Mouse (Mus musculus) liver, embryonic 13.5 days (tissue): ENCODE measurements around the gene Klhl32. TPM values are rescaled to one million over a fixed set of nuclear protein-coding genes. Genes with fewer than 3 reads are reported as not detected.
"Not testable (repeated sequence)": the region's sequence is repeated elsewhere in the genome, so short reads cannot be mapped to it uniquely, and the experiment has no call there.

Experiments
- ATAC-seq: fragments of 200-750 bp; cut with Nextera tagmentation; 2 replicates; pipeline ENCODE4 v1.8.0; 2017; ENCODE audit warnings: low read depth, mild to moderate bottlenecking, moderate number of reproducible peaks, moderate library complexity
- DNase-seq: peaks from one replicate; pipeline ENCODE4 v3.0.0; 2022
- H3K27ac ChIP-seq: fragments of 300-500 bp; sonication (generic); 2 replicates; pipeline ENCODE4 v1.5.1; 2015; ENCODE audit warnings: moderate library complexity, mild to moderate bottlenecking, inconsistent platforms
- H3K27me3 ChIP-seq: fragments of 300-500 bp; sonication (generic); 2 replicates; pipeline ENCODE4 v1.6.1; 2015; ENCODE audit warnings: mild to moderate bottlenecking, inconsistent platforms
- H3K36me3 ChIP-seq: fragments of 300-500 bp; sonication (generic); 2 replicates; pipeline ENCODE4 v1.6.1; 2015; ENCODE audit warnings: mild to moderate bottlenecking, inconsistent platforms
- H3K4me1 ChIP-seq: fragments of 300-500 bp; sonication (generic); replicated peaks from 2 replicates; pipeline ENCODE4 v1.6.1; 2015; ENCODE audit warnings: inconsistent platforms
- H3K4me2 ChIP-seq: fragments of 300-500 bp; sonication (generic); 2 replicates; pipeline ENCODE4 v1.6.1; 2015; ENCODE audit warnings: inconsistent platforms, mild to moderate bottlenecking, moderate library complexity
- H3K4me3 ChIP-seq: fragments of 300-500 bp; sonication (generic); replicated peaks from 2 replicates; pipeline ENCODE4 v1.5.1; 2015; ENCODE audit warnings: mild to moderate bottlenecking, inconsistent platforms
- H3K9ac ChIP-seq: fragments of 300-500 bp; sonication (generic); 2 replicates; pipeline ENCODE4 v1.6.1; 2015; ENCODE audit warnings: mild to moderate bottlenecking, inconsistent platforms
- H3K9me3 ChIP-seq: fragments of 300-500 bp; sonication (generic); replicated peaks from 2 replicates; pipeline ENCODE4 v1.6.1; 2016; ENCODE audit warnings: inconsistent platforms
- WGBS: fragments of 180-500 bp; shearing (Covaris S2); methylation state at CpG from one replicate; pipeline ENCODE4 v1.1.7; 2015; ENCODE audit not compliant: insufficient replicate concordance; 5-methylcytosine and 5-hydroxymethylcytosine counted together
- polyA plus RNA-seq: library from polyadenylated mRNA; unstranded; fragments of >200 nt; fragmentation: Nextera tagmentation; extraction: Ambion mirVana; gene quantifications from 2 replicates; pipeline ENCODE4 v1.2.1, GENCODE M21; 2015

The Klhl32 gene
- polyA plus RNA-seq, 1 experiment from 2014 or later = 0.13 TPM

GRCm38 (mm10) chr4:24737080-24737479, 113.8 kb downstream of the Klhl32 start:
- WGBS = 71% methylated on average over 6 of the region's 6 CpGs
- H3K9me3 ChIP-seq = no peaks in the 10 kb centered on the region
- ATAC-seq (no peak), DNase-seq (no peak)
- no peak overlapping the region for H3K9ac ChIP-seq
- H3K4me2 ChIP-seq = no peak overlapping the region
- H3K36me3 ChIP-seq = no peaks in the 10 kb centered on the region
- no peaks in the 10 kb centered on the region for H3K27me3 ChIP-seq
- no peaks in the 10 kb centered on the region for H3K4me1 ChIP-seq
- H3K4me3 ChIP-seq = no peak overlapping the region
- no peak overlapping the region for H3K27ac ChIP-seq

- Histone ChIP-seq H3K36me3 (no peaks in the 10 kb centered on the region), H3K27me3 (no peaks in the 10 kb centered on the region), H3K4me3 (no peak overlapping the region), H3K9ac (no peak overlapping the region), H3K27ac (no peak overlapping the region), H3K4me2 (no peak overlapping the region), H3K4me1 (no peaks in the 10 kb centered on the region), H3K9me3 (no peaks in the 10 kb centered on the region)
- WGBS = 22% methylated on average over 3 of the region's 3 CpGs
- DNase-seq = no peak
- ATAC-seq = no peak
Observed at GRCm38 (mm10) chr4:24720834-24721233, 130.1 kb downstream of the Klhl32 start.

GRCm38 (mm10) chr4:24715559-24715958, 135.4 kb downstream of the Klhl32 start:
- no peak for ATAC-seq
- H3K9ac ChIP-seq = no peak overlapping the region
- no peaks in the 10 kb centered on the region for H3K27me3 ChIP-seq
- no peak for DNase-seq
- H3K9me3 ChIP-seq = no peaks in the 10 kb centered on the region
- no peaks in the 10 kb centered on the region for H3K36me3 ChIP-seq
- H3K4me2 ChIP-seq = no peak overlapping the region
- no peak overlapping the region for H3K4me3 ChIP-seq
- 59% methylated on average over 4 of the region's 4 CpGs for WGBS
- no peak overlapping the region for H3K27ac ChIP-seq
- no peaks in the 10 kb centered on the region for H3K4me1 ChIP-seq

- H3K27me3 ChIP-seq = no peaks in the 10 kb centered on the region
- no peak overlapping the region for H3K4me3 ChIP-seq
- H3K9me3 ChIP-seq = no peaks in the 10 kb centered on the region
- DNase-seq (no peak), ATAC-seq (no peak)
- H3K4me1 ChIP-seq = no peaks in the 10 kb centered on the region
- H3K27ac ChIP-seq = no peak overlapping the region
- 66% methylated on average over 10 of the region's 10 CpGs for WGBS
- H3K36me3 ChIP-seq = no peaks in the 10 kb centered on the region
- no peak overlapping the region for H3K4me2 ChIP-seq
- no peak overlapping the region for H3K9ac ChIP-seq
Observed at GRCm38 (mm10) chr4:24714367-24714766, 136.6 kb downstream of the Klhl32 start.

GRCm38 (mm10) chr4:24698528-24699117, 152.3 kb downstream of the Klhl32 start:
- H3K36me3 ChIP-seq = no peaks in the 10 kb centered on the region
- 63% methylated on average over 7 of the region's 7 CpGs for WGBS
- no peaks in the 10 kb centered on the region for H3K4me1 ChIP-seq
- no peak for ATAC-seq
- no peaks in the 10 kb centered on the region for H3K27me3 ChIP-seq
- H3K4me3 ChIP-seq = no peak overlapping the region
- no peak for DNase-seq
- no peaks in the 10 kb centered on the region for H3K9me3 ChIP-seq
- H3K9ac ChIP-seq = no peak overlapping the region
- no peak overlapping the region for H3K4me2 ChIP-seq
- no peak overlapping the region for H3K27ac ChIP-seq

GRCm38 (mm10) chr4:24680080-24680479, 170.8 kb downstream of the Klhl32 start:
- WGBS = 67% methylated on average over 2 of the region's 2 CpGs
- no peak for DNase-seq

GRCm38 (mm10) chr4:24670007-24670406, 180.9 kb downstream of the Klhl32 start:
- no peaks in the 10 kb centered on the region for H3K27me3 ChIP-seq
- H3K9ac ChIP-seq = no peak overlapping the region
- DNase-seq = no peak
- H3K4me2 ChIP-seq = no peak overlapping the region
- no peaks in the 10 kb centered on the region for H3K9me3 ChIP-seq
- H3K36me3 ChIP-seq = no peaks in the 10 kb centered on the region
- H3K4me1 ChIP-seq = no peaks in the 10 kb centered on the region
- 77% methylated on average over 10 of the region's 10 CpGs for WGBS
- H3K27ac ChIP-seq = no peak overlapping the region
- ATAC-seq = no peak
- no peak overlapping the region for H3K4me3 ChIP-seq

More at GRCm38 (mm10) chr4:24680080-24680479, 170.8 kb downstream of the Klhl32 start:
- Histone ChIP-seq H3K27ac (no peak overlapping the region), H3K27me3 (no peaks in the 10 kb centered on the region), H3K9ac (no peak overlapping the region), H3K4me2 (no peak overlapping the region), H3K9me3 (no peaks in the 10 kb centered on the region), H3K4me1 (no peaks in the 10 kb centered on the region), H3K36me3 (no peaks in the 10 kb centered on the region), H3K4me3 (no peak overlapping the region)
- ATAC-seq = no peak

GRCm38 (mm10) chr4:24659218-24659617, 191.7 kb downstream of the Klhl32 start:
- no peak overlapping the region for H3K27ac ChIP-seq
- 79% methylated on average over 6 of the region's 6 CpGs for WGBS
- no peak for DNase-seq
- no peaks in the 10 kb centered on the region for H3K27me3 ChIP-seq
- no peaks in the 10 kb centered on the region for H3K9me3 ChIP-seq
- no peak for ATAC-seq
- H3K36me3 ChIP-seq = no peaks in the 10 kb centered on the region
- no peaks in the 10 kb centered on the region for H3K4me1 ChIP-seq
- H3K4me2 ChIP-seq = no peak overlapping the region
- no peak overlapping the region for H3K9ac ChIP-seq
- no peak overlapping the region for H3K4me3 ChIP-seq

GRCm38 (mm10) chr4:24644735-24645134, 206.2 kb downstream of the Klhl32 start:
- Histone ChIP-seq H3K9ac (peak overlapping the region; percentile 64), H3K4me2 (peak overlapping the region; percentile 46), H3K27ac (peak overlapping the region; percentile 85), H3K4me3 (peak overlapping the region; percentile 51)
- not testable (repeated sequence) for H3K9me3 ChIP-seq, H3K4me1 ChIP-seq, H3K36me3 ChIP-seq, H3K27me3 ChIP-seq
- 34% methylated on average over 7 of the region's 8 CpGs for WGBS
- peak; percentile 100 for ATAC-seq
- peak; percentile 28 for DNase-seq

GRCm38 (mm10) chr4:24642306-24642705, 208.6 kb downstream of the Klhl32 start:
- H3K9ac ChIP-seq = no peak overlapping the region
- H3K27me3 ChIP-seq = no peaks in the 10 kb centered on the region
- WGBS = 76% methylated on average over 2 of the region's 2 CpGs
- ATAC-seq (no peak), DNase-seq (no peak)
- no peaks in the 10 kb centered on the region for H3K9me3 ChIP-seq
- H3K4me2 ChIP-seq = no peak overlapping the region
- no peak overlapping the region for H3K27ac ChIP-seq
- no peaks in the 10 kb centered on the region for H3K36me3 ChIP-seq
- H3K4me1 ChIP-seq = peaks cover 6% of the 10 kb centered on the region
- H3K4me3 ChIP-seq = no peak overlapping the region

- 72% methylated on average over 9 of the region's 9 CpGs for WGBS
- Histone ChIP-seq H3K36me3 (no peaks in the 10 kb centered on the region), H3K27ac (no peak overlapping the region), H3K9ac (no peak overlapping the region), H3K9me3 (no peaks in the 10 kb centered on the region), H3K4me2 (no peak overlapping the region), H3K27me3 (no peaks in the 10 kb centered on the region), H3K4me1 (no peaks in the 10 kb centered on the region), H3K4me3 (no peak overlapping the region)
- DNase-seq (no peak), ATAC-seq (no peak)
Observed at GRCm38 (mm10) chr4:24631177-24631911, 219.6 kb downstream of the Klhl32 start.

- H3K27ac ChIP-seq = no peak overlapping the region
- no peak for ATAC-seq
- H3K27me3 ChIP-seq = no peaks in the 10 kb centered on the region
- no peaks in the 10 kb centered on the region for H3K36me3 ChIP-seq
- no peaks in the 10 kb centered on the region for H3K4me1 ChIP-seq
- H3K4me2 ChIP-seq = no peak overlapping the region
- no peak overlapping the region for H3K4me3 ChIP-seq
- H3K9me3 ChIP-seq = no peaks in the 10 kb centered on the region
- 71% methylated on average over 2 of the region's 2 CpGs for WGBS
- DNase-seq = no peak
- no peak overlapping the region for H3K9ac ChIP-seq
Observed at GRCm38 (mm10) chr4:24630430-24630829, 220.5 kb downstream of the Klhl32 start.
